Mouse (Mus musculus) adrenal gland, adult 8-10 months (tissue): Measurements from ENCODE around the gene Zfyve21. TPM values are rescaled to one million over a fixed set of nuclear protein-coding genes. Genes with fewer than 3 reads are reported as not detected.
A peak's percentile ranks its signal among the peaks of the same experiment; 100 is the strongest.

Experiments used
- DNase-seq: peaks from one replicate; pipeline ENCODE4 v3.0.0; 2022
- total RNA-seq, 4 experiments: library from RNA; stranded (reverse); gene quantifications; 2 replicates each; pipeline ENCODE4 v1.2.4; 2022

Gene Zfyve21
- total RNA-seq, 4 experiments from 2014 or later: 113 to 145 (median 123) TPM

DNA sequence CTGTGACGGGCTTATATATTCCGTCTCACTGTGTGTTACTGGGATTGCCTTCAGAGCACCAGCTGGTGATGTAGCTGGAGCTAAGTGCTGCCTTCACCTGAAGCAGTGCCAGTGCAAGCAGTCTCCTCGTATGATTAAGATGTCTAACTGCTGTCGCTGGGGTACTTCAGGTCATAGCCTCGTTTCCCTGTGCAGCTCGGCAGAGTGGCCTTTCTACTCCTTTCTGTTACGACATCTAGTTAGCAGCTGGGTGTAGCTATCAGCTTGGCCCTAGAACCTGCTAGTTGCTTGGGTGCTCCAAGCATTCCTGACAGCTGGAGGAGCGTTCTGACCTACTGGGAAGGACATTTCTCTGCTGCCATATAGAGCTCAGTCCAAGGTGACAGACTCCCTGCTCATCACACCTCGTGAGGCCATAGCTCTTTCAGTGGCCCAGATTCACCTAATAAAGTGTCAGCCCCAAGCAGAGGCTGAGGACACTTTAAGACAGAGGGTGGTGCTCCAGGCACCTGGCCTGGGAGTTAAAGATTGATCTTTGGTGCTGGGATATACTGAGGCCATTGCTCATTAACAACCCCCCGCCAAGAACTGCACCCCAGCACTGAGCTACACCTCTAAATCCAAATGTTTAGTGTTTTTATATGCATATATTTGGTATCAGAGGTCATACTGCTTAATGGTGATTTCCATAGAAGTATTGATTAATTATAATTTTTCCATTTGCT lies 13.3 kb upstream of the Zfyve21 start:
- DNase-seq: no peak

DNA sequence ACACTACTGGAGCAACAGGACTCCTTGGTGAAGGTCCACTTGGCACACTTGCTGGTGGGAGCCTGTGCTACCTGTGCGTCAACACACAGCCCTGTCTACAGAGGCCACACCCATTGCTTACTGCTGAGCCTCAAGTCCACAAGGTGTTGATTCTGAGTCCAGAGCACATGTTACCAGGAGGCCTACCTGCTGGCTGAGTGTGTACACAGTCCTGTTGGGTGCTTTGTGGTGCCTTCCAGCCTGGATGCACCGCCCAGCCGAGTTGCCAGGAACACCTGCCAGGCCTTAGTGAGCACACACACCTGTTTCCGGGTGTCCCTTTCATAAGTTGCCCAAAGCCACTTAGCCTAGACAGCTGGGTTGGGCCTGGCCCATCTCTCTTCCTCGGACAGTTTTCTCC lies 10.4 kb upstream of the Zfyve21 start:
- DNase-seq: no peak

GRCm38 (mm10) chr12:111808775-111809174 lies 5.2 kb upstream of the Zfyve21 start:
- DNase-seq: no peak

DNA sequence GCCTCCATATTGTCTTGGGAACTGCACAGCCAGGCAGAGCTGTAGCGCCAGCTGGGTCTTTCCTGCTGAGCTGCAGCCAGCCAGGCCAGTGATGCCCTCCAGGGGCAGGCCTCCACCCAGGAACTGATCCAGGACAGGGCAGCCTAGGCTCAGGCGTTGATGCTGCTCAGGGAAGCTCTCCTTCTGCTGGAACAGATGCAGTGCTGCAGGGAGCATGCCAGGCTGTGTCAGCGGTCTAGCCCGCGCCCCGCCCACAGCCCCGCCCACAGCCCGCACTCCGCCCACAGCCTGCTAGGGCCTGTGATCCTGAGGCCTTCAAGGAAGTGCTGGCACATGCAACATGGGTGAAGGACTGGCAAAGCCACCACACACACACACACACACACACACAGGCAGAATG lies 4.2 kb upstream of the Zfyve21 start:
- peak; percentile 72 for DNase-seq

- DNase-seq: no peak
Observed at GRCm38 (mm10) chr12:111812075-111812474, 1.9 kb upstream of the Zfyve21 start.

DNA sequence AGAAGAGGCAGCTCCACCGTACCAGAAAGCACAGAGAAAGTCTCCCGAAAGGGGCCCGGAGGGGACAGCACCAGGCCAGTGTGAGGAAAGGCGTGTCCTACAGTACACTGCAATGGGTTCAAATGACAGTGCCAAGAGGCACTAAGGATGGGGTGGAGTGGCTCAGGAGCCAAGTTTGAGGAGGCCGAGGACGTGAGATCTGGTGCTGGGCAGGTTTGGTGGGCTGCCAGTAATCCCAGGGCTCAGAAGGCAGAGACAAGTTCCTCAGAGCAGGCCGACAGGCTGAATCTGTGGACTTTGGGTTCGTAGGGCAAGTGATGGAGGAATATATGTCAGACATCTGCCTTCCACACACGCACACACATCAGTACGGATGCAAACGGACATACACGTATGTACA lies 1.4 kb upstream of the Zfyve21 start:
- DNase-seq: no peak

GRCm38 (mm10) chr12:111813111-111813765 lies 732 bp upstream of the Zfyve21 start:
- peak; percentile 72 for DNase-seq

- DNase-seq: no peak
Observed at GRCm38 (mm10) chr12:111814769-111815762, 1.1 kb downstream of the Zfyve21 start.

- no peak for DNase-seq
Observed at GRCm38 (mm10) chr12:111816528-111816927, 2.6 kb downstream of the Zfyve21 start.

GRCm38 (mm10) chr12:111816967-111817366 lies 3.0 kb downstream of the Zfyve21 start:
- DNase-seq: no peak

DNA sequence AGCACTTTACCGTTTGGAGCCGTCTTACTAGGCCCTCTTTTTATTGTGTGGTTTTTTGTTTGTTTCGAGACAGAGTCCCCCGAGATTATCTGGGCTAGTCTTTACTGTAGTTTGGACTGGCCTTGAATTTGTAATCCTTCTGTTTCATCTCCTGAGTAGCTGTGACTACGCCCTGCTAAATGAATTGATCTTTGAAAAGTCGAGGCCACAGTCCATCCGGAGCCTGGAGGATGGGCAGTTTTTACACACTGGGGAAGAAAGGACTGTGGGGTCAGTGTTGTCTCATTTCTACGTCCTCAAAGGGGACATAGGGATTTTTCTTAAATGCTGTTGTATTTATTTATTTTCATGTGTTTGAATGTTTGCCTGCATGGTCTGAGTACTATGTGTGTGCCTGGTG lies 4.0 kb downstream of the Zfyve21 start:
- DNase-seq: no peak

DNA sequence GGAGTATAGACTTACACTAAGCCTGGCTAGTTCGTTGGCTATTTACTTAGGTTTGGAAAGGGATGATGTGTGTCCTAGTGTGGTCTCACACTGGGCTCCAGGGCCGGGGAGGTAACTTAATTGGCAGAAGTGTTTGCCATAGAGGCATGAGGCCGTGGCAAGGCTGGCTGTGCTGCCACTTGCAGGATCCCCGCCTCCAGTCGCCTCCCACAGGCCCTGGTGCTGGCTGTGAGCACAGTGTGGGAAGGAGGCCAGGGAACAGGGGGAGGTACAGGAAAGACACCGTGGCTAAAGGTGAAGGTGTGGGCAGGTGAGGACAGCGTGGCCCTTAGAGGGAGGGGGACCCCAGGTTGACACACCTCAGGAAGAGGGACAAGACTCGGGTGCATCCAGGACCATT lies 6.0 kb downstream of the Zfyve21 start:
- DNase-seq: no peak

GRCm38 (mm10) chr12:111820708-111821107 lies 6.7 kb downstream of the Zfyve21 start:
- no peak for DNase-seq

GRCm38 (mm10) chr12:111821931-111822330 lies 8.0 kb downstream of the Zfyve21 start:
- no peak for DNase-seq

GRCm38 (mm10) chr12:111827556-111827955 lies 13.6 kb downstream of the Zfyve21 start:
- no peak for DNase-seq

DNA sequence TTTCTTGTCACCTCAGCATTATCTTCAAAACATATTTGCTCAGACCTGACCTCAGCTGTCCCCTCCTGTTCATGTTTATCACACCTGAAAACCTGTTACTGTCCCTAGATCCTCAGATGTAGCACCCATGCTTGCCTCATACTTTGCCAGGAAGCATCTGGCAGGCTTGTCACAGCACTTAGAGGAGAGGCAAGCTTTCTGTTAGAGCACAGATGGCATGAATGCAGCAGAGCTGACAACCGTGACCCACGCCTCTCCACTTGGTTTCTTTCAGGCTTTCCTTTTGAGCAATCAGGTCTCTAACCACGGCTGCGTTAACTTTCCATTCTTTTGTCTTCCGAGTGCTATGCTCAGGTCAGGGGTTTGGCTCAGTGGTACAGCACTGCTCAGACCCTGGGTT lies 15.5 kb downstream of the Zfyve21 start:
- no peak for DNase-seq

GRCm38 (mm10) chr12:111829954-111830353 lies 16.0 kb downstream of the Zfyve21 start:
- no peak for DNase-seq

GRCm38 (mm10) chr12:111830375-111830774 lies 16.4 kb downstream of the Zfyve21 start:
- no peak for DNase-seq

DNA sequence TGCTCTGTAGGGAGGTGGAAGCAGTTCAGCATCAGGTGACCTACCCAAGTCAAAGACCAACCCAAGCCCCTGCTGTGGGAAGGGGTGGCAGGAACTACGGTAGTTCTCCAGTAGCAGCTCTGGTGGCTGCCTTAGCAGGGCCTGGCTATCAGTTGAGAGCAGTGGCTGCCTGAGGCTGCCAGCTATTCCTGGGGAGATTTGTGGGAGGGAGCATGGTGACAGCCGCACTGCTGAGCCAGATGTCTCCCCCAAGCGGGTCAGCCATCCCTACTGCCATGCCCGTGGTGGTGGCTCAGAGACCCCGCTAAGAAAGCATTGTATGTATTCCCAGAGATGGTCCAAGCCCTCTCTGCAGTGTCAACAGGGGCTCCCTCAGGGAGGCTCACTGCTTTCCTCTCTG lies 18.7 kb downstream of the Zfyve21 start:
- no peak for DNase-seq

DNA sequence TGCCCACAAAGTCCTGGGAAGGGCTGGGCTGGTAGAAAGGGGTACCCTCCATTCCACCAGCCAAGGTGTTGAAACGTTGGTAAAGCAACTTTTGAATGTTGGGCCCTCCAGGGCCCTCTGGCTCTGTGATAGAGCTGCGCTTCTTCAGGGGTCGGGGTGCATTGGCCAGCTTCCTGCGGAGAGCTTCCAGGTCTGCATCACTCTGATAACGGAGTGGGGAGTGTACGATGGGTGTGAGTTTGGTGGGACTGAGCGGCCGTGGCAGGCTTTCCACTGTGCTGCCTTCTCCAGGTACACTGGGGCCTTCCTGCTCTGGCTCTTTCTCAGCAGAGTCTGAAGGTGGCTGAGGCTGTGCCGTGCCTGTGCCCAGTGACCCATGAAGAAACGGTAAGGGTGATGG lies 19.5 kb downstream of the Zfyve21 start:
- no peak for DNase-seq

- DNase-seq: no peak
Observed at GRCm38 (mm10) chr12:111842565-111843433, 28.8 kb downstream of the Zfyve21 start.

DNA sequence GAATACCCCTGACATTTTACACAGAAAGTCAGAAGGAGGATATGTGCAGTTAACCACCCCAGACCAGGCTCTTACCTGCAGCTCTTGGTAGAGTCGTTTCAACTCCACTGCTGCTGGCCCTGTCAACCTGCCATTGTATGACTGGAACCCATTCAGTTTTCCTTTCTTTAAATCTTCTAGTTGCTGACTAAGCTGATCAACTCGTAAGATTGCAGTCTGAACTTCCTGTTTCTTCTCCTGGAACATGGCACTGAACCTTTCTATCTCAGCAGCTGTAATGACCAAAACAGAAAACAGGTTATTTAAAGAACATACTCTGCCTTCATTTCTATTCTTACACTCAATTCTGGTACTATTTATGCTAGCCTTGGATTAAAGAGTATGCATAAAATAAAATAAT lies 29.5 kb downstream of the Zfyve21 start:
- DNase-seq: no peak
